Mouse (Mus musculus) right cerebral cortex, postnatal 10 days (tissue): ENCODE measurements at regions not wholly inside any gene's neighbourhood (a gene's known extent, or its start where the extent isn't known, plus 50 kb on each side); places are given as distances from the start of the nearest gene placed in this dataset.
A peak's percentile ranks its signal among the peaks of the same experiment; 100 is the strongest.

ENCODE experiments used
- DNase-seq, 2 experiments: peaks; one replicate each; pipeline ENCODE4 v3.0.0; 2021; ENCODE audit warnings: low spot score in 2 of 2

DNA sequence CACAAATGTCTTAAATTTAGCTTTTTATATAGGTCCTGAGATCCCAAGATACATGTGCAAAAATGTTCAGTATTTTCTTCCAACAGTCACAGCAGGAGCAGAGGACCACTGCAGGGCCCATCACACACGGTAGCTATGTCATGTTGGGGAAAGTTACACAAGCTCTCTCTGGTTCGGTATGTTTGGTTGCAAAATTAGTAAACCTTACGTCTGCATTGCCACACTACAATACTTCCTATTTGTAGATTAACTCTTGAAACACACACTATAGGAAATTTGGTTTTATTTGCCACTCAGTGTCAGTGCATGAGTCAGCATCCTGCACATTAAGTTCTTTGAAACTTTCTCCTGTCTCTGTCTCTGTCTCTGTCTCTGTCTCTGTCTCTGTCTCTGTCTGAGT, 82.0 kb downstream of the Cth start:
- DNase-seq = no peak

DNA sequence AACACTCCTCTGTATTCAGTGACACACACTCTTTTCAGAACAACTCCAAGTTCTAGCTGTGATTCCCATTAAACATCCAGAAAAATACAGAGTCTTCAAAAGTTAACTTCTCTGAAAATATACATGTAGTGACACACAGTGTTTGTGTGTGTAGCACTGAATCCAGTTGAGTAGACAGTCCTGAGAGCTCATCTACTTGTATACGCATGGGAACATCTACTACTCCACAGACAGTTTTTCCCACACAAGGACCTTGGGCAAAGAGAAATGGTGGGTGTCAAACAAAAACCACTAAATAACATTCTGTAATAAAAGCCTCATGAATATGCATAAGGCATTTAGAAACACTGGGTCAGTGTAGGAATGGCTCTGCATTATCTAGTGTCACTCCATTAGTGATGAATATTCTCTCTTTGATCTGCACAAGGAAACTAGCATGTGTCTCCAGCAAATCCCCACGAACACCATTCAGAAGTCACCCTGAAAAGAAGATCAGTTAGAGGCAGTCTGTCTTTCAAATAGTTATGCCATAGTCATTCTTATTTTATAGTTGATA, 83.6 kb downstream of the Cth start:
- DNase-seq = no peak

DNA sequence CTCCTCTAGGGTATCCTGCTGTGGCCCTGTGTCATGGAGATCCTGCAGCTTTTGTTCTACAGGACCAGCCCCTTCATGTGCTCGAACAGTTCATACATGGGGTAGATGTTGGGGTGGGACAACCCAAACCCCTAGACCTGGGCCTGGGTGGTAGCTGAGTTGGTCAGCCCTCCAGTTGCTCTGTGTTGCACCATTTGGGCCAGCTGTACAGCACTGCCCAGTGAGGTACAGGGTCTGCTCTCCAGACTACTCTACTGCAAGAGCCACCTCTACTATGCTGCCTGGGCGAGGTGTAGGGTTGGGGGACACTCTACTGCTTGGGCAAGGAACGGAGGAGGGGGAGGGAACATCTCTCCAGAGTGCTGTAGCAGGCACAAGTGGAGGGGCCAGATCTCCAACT, 120.6 kb downstream of the Cth start:
- no peak for DNase-seq

DNA sequence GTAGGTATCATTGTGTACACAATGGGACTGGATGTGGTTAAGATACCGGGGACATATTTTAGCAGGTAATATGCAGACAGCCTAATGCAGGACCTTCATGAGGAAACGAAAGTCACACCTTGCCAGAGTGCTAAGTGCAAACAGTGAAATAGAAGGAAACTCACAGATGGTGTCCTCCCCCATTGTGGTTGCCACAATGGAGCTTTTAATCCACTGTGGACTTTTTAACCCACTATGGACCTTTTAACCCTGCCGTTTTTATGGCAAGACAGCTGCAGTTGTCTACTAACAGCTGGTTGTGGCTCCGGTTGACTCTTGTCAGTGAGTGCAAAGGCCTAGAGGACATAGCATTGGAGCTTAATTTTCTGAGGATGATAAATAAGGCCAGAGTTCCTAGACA, 121.5 kb downstream of the Cth start:
- no peak for DNase-seq

DNA sequence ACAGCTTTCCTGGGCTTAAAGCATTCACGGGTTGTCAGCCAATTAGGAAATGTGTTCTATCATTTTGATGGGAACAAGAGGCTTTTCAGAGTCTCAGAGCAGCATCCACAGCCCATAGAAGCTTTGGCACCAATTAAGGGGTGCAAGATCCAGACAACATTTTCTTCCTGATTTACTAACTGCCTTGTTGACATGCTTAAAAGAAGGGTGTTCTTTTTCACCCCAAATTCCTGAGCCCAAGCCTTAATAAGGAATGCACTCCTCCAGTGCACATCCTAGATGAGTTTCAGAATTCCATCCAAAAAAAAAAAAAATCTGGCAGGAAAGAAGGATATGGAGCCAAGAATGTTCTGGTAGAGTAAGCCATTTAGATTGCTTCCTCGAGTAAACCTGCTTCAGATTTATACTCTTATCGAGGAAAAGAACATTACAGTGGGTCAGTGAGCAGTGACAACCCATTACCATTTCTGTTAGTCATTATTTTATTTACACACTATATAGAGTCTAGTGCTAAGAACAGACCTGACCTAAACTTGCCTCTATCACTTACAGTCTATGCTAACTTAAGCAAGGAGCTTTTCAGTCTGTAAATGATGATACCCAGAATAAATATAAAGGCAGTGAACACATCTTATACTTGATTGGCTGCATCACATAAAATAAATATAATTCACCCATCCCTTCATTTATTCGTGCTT, 137.2 kb downstream of the Cth start:
- no peak for DNase-seq

DNA sequence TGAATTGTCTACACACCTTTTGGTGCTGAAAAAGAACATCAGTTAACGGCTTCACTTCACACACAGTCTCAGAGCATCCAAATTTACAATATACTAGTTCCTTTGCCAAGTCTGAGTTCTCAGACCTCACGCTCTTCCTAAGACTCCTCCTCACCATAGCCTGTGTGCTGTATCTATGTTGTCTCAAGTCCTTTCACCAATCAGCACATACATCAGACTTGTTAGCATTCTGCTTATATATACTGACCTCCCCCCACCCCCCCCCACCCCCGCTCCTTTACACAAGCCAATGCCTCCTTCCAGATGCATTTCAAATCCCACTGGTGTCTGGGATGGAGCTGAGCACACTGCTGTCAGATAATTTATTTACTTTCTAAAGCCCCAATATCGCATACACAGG, 143.8 kb downstream of the Cth start:
- no peak for DNase-seq

DNA sequence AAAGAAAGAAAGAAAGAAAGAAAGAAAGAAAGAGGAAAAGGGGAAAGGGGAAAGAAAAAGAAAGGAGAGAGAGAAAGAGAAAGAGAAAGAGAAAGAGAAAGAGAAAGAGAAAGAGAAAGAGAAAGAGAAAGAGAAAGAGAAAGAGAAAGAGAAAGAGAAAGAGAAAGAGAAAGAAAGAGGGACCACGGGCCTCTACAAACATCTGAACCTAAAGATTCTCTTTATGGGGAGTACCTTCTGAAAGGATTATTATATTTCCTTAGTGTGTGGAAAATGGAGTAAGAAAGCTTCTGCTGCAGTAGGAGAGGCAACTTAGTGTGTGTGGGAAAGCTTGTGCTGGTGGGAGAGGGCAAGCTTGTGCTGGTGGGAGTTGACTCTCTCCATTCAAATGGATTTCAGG, 147.1 kb downstream of the Cth start:
- no peak for DNase-seq

DNA sequence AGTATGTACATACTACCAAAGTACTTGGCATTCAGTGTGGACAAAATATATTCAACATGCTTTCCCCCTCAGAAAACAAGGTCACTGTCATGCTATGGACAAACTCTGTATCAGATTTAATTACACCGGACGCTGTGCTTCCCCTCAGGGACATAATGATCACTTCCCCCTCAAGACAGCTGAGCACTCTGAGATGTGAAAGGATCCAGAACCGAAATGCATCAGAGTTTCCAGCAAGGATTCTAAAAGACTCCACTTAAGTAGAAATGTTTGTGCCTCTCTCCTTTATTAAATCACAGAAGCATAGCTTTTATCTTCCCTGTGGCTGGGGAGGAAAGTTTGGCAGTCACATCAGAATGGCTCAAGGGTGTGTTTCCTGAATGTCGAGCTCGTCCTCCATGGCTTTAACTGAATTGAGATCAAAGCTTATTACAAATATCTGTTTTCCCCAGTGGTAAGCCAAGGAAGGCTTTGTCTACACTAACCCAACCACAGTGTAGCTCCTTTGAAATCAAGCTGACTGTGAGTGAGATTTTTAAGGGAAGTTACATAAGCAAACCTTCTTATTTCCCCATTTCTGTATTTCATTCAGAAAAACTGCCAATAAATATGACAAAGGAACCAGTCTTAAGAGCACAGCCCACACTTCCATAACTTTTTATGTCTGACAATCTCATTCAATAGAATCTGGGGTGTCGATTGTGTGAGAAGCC, 161.2 kb downstream of the Cth start:
- DNase-seq = no peak

DNA sequence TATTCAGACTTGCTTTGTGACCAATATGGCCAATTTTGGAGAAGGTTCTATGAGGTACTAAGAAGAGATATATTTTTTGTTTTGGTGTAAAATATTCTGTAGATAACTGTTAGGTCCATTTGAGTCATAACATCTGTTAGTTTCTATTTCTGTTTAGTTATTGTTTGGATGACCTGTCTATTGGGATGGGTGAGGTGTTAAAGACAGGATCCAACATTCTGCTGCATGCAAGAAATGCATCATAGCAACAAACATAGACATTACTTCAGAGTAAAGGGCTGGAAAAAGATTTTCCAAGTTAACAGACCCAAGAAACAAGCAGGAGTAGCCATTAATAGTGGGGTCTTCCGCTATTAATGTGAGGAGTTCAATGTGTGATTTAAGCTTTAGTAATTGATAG, 165.0 kb downstream of the Cth start:
- DNase-seq = no peak

DNA sequence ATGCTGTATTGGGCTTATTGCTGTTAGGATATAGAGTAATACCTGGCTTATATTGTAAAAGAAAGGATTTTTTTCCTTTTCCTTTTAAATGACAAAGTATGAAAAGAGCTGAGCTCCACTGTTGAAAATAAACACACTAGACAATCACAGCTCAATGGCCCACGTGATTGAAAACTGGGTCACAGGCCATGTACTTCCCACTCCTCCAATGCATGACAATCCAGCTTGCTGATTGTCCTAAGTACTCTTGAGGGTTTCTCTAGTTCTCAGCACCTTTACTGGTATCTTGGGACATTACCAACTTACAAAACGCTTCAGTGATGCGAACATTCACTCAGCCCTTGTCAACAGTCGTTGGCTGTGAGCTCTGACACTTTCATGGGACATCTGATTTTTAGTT, 170.1 kb downstream of the Cth start:
- DNase-seq = no peak

DNA sequence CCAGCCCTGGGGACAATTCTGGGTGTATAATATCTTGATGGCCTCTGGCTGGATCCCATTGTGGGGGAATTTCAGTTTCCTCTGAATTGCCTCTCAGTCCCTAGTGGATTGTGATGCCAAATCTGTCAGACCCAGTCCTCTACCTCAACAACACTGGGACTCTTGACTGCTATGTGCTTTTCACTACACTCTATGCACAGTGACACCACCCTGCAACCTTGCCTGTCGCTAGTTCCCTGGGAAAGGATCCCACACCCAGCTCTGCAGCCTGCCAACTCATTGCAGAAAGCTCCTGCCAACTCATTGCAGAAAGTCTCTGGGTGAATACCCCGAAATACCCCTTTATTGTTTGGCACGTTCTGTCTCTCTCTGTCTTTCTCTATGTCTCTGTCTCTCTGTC, 174.6 kb downstream of the Cth start:
- DNase-seq = no peak

DNA sequence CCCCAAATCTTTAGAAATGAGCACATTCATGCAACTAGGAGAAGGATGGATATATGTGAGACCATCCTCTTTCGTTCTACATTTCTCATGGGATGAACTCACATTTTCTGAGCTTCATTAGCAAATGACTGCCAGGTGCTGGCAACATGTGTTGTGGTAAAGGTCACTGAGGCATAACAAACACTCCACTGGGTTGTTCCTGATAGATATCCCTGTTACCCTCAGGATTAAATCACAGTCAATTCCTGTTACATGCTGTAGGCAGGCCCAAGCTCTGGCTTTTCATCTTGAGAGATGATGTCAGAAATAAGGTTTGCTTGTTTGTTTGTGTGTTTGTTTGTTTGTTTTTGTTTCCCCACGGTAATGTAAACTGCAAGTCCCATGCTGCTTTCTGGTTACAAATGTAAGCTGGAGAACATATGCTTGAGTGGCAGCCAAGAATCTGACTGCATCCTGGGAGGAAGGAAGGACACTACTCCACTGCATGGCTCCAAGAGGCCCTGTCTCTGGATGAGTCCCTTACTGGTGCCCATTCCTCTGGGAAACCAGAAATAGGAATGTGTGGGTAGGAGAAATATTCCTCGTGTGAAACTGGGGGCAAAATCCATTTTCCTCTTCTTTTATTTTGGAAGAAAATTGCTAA, 176.4 kb downstream of the Cth start:
- no peak for DNase-seq

DNA sequence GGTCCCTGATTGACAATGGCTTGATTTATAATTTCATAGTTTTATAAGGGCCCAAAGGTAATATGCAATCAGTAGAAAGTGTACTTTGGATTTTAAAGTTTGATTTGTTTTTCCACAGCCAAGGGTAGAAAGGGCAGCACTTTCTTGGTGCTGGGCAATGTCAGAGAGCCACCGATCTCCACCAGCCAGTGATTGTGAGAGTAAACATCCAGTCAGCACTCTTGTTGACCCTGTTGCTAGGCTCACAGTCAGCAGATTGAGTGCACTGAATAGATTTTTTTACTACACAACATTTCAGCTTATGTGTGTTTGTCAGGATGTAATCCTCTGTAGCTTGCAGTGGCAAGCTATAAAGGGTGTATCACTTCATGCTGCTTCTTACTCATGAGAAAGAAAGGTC, 176.3 kb downstream of the Ptger3 start:
- no peak for DNase-seq

DNA sequence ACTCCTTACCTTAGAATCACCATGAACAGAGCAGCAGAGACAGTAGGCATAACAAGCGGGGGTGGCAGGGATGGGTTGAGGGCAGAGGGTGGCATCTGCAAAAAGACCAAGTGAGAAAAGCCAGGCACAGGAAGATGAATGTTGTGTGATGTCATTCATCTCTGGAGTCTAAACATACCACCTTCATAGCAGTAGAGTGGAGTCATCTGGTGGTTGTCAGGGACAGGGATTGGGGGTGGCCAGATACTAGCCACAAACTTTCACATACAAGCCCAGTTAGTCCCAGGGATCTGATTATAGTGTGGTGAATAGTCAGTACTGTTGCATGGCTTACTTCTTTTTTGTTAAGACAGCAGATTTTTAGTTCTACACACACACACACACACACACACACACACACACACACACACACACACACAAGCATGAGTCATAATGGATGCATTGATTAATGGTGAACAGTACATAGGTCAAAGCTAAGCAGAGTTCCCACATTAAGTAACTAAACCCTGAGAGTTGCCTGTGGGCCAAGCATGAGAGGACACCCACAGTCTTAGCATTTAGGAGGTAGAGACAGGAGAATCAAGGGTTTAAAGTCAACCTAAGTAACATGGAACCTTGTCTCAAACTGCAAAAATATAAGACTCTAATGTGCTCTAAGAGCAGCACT, 173.1 kb downstream of the Ptger3 start:
- no peak for DNase-seq

DNA sequence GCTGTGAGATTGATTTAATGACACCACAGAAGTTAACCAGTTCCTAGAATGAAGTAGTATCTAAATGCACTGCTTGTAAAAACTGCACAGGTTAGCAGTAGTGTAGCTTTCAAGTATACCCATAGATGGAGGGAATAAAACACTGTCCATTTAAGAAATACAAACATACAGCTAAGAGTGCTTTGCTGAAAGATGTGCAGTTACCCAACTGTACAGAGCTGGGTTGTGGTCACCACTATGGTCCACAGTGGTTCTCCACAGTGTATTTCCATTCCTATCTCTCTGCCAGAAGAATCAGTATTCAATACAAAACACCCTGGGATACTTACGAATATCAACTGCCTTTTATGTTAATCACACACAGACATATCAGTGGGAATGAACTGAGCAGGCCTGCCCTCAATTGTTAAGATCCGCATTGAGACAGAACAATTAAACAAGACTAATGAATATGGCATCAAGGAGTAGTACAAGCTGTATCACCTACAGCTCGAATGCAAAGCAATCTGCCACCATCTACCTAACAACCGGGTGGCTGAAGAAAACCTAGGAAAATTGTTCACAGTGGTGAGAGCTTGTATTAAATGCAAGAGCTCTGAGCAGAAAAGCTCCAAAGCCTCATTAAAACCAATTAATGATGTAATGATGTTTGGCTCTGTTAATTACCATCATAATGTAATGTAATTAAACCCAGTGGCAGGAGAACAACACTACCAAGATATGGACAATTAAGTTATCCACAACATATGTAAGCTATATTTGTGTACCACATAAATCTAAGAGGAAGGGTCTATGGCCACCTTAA, 165.6 kb downstream of the Ptger3 start:
- no peak for DNase-seq

DNA sequence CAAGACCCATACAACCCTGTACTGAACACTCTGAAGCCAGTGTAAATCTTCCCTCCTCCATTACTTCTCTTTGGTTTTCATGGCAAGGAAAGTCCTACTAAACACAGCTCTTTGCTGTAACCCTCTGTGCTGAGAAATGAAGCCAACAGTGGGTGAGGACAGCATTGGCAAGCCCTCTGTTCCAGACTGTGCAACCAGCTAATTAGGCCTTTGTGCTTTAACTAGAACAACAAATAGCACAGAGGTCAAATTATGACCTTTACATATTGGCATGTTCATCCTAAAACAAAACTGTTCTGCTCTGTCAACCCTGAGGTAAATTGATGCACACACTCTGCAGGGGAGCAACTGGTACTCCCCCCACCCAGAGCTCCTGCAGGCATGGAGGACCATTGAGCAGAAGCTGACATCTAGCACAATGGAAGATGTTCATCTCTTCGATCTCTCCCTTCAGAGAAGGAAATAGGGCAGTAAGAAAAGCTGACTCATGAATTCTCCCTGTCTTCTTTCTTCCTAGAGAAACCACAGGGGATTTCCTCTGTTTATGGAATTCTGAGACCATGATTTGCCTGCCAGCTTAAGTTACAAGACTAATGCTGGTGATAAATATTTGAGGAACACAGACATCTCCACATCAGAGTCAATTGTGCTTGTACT, 163.1 kb downstream of the Ptger3 start:
- no peak for DNase-seq

DNA sequence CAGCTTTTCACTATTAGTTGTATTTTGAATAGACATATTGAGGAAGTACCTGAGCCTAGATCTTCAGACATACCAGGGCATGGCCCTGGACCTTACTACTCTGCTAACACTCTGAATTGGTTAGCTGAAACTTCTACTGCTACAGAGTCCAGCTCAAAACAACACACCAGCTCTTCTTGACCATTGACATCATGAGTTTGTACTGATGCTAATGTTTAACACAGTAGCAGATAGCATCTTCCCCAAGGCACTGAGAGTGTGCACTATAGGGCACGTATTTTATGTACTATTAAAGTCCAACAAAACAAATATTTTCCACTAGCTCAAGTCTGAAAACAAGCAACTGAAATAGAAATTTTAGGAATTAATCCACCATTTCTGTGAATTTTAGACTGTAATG, 157.8 kb downstream of the Ptger3 start:
- no peak for DNase-seq

DNA sequence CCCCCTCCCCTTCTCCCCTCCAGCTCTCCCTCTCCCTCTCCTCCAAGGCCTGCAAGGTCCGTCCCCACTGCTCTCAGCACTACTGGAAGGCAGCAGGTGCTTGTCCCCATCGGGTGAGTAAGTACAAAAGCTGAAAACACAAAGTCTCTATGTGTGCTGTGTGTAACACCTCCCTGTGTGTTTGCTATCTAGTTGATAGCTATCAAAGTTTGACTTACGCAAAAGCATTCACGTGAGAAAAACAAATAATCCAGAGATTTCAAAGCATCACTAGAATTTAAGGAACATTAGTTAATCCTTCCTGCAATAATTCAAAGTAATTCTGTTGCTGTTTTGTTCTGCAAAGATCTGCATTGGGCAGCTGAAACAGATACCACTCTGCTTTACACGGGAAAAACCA, 156.5 kb downstream of the Ptger3 start:
- no peak for DNase-seq

DNA sequence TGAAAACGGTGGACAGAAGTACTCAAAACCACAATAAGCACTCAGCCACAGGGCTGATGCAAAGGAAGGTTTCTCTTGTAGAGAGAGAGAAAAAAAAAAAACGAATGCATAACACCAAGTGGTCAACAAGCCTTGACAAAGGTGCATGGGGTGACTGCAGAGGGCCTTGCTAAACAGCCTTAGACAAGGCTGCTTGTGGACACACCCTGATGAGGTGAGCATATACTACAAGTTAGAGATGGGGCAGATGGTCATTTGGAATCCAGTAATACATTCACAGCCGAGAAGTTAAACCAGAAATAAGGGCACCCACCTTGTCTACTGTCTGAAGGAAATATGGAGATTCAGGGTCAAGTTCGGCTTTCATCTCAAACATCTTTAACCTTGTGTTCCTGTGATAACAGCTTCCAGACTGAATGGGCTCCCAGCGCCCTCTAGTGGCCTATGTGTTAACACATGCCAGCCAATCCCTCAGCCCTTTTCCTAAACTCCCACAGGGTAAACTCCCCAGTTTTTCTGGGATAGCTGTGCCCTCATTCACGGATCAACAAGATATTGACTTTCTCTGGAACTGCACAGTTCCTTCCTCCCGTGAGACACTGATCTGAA, 150.7 kb downstream of the Ptger3 start:
- peak; percentile 75 to 85 for DNase-seq

DNA sequence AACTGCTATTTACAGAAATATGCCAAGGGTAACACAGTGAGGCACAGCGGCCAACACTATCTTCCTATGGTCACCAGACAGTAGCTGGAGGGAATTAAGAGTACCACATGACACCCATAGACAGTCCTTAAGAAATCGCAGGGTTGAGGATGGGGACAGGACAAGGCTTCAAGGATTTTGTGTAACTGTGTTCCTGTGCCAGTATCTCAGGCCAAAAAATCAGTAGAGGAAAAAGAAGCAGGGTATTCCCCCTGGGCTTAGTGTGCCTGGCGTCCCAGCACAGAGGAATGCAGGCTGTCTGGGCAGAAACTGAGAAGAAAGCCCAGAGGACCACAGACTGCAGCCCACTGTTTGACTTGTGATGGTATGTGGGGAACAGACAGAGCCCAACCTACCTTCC, 147.3 kb downstream of the Ptger3 start:
- DNase-seq = no peak
